Mouse (Mus musculus) thymus, postnatal 14 days (tissue): ENCODE results near the gene Mdga2.

Source experiments
- DNase-seq: peaks from one replicate; pipeline ENCODE4 v3.0.0; 2021

Gene Mdga2

GRCm38 (mm10) chr12:67222221-67223025, at the start of gene Mdga2:
TSS of gene Mdga2 (minus strand) at chr12:67222549.
- no peak for DNase-seq

- no peak for DNase-seq
These were observed 45.1 kb upstream of the Mdga2 start for GRCm38 (mm10) chr12:67267409-67267808.

DNA sequence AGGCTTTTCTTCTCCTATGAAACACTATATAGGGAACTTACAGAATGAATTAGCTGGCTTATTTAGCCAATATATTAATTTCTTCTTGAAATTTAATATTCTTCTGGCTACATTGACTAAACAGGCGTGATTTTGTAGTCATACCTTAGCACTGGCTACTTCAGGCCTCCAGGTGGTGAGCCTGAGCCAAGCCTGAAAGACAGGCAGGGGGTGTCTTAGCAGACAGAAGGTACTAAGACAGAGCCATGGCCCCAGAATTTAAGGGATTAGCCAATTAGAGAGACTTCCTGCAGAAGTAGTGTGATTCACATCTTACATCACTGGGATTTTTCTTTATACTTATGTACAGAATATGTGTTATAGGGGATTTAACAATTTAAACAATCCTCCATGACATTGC, 1.2 kb upstream of the Mdga2 start:
- DNase-seq: no peak

DNA sequence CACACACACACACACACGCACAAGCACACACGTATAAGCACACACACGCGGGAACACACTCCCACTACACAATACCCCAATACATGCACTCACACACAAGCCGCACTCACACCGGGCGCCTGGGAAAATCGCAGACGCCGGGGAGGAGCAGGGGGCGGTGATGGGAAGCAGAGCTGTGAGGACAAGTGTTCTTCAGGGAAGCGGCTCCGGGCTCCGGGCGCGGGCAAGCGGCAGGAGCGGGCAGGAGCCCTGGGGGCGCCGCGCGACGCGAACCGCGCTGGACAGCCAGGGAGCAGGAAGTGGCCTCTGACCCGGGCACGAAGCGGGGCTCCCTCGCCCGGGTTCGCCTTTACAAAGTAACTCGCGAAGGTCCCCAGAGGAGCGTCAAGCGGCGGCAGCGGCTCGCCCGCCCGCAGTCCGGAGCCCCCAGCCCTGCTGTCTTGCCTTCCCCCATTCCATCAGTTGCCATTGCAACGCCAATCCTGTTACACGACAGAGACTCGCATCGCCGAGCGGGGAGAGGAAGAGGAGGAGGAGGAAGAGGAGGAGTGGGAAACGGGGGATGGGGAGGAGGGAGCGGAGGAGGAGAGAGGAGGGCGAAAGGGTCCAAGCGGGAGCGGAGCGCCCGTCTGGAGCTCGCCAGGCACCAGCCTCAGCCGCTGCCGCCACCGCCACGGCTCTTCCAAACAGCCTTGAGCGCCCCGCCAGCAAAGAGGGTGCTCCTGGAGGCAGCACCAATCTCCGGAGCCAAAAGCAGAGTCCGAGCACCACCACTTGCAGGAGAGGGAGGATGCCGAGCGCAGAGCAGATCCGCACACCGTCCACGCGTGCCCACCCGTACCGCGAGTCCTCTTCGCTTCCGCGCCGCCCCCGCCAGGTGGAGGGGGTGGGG, 774 bp downstream of the Mdga2 start:
- no peak for DNase-seq

GRCm38 (mm10) chr12:67220641-67221231, 1.6 kb downstream of the Mdga2 start:
- no peak for DNase-seq

DNA sequence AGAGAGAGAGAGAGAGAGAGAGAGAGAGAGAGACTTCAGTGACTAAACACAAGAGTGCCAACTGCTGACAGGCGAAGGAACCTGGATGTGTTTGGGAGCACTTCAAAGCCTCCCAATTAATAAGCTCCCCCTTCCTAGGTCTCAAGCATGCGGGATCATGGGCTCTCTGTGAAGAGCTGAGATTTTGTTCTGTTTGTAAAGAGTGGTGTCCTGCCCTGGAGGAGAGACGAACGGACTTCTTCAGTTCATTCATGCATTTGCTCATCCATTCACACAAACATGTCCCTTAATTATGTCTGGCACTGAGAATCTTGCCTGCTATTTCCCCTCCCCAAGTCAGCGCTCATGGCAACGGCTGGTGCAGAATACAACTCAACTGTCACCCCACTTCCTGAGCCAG, 2.3 kb downstream of the Mdga2 start:
- no peak for DNase-seq

GRCm38 (mm10) chr12:67219564-67219963, 2.8 kb downstream of the Mdga2 start:
- DNase-seq: no peak

GRCm38 (mm10) chr12:67212801-67213200, 9.5 kb downstream of the Mdga2 start:
- DNase-seq: no peak

DNA sequence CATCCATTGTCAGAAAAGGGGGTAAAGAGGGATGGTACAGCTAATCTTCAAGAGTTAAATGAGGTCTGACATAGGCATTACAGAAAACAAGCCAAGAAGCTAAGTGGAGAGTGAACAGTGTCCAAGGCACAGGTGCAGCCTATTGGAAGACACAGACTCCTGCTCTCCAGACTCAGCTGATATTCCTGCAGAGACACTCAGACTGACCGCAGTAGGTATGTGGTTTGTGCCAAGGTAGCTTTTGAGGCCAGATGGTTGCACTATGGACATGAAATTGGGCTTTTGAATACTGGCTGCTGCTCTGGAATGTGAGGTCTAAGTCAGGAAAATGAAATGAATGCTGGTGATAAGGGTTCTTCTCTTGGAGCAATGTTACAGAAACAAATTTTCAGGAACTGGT, 44.2 kb downstream of the Mdga2 start:
- DNase-seq: no peak

DNA sequence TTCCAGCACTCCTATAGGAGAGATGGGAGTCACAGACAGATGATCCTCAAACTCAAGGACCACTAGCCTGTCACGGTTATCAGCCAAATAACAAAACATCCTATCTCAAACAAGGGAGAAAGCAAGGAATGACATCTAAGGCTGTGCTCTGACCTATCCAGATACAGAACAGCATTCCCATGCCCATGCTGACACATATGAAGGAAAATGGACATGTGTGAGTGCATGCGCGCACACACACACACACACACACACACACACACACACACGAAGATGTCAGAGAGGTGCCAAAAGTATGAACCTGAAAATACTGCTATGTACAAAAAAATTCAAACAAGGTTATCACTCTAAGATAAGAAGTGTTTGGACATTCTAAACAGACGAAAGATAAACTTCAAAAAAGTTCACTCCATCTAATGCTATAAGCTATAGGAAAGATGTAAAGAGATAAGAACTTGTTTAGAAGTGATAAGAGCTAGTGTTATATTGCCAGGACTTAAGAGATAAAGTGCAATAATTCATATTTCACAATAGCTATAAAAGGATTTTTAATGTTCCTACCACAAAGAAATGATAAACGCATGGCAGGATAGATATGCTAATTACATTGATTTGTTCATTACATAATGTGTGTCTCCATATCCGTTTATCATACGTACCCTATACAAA, 65.6 kb downstream of the Mdga2 start:
- DNase-seq: no peak

GRCm38 (mm10) chr12:67153077-67153476, 69.3 kb downstream of the Mdga2 start:
- DNase-seq: no peak

DNA sequence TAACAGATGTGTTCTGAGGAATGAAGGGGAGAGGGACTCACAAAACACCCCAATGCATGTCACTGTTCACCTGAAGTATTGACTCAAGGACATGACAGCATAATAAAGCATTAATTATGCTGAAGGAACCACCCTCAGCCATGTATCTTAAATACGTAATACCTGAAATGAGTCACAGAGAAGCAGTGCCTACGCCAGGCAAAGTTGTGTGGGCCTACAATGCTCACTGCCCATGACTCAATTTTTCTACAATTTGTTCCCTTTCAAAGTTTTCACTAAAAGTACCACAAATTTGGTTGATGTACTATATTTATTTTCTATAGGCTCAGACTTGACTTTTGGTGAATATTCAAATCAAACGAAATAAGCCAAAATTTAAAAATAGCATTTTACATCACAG, 80.7 kb downstream of the Mdga2 start:
- DNase-seq: no peak

DNA sequence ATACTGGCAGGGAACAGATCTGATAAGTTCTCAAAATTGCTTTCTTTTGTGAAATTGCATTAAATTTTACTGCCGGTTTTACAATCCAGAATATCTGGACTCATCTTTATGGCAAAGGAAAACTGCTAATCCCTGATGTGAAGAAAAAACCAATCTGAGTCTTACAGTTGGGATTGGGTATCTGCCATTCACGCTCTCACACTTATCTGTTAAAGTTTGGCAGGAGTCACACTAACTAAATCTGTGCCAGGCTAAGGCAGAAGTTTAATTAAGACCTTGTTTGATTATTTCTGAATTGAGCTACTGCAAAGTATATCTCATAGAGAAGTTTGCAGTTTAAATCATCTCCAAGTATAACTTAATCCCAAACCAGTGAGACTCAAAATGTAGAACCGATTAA, 82.2 kb downstream of the Mdga2 start:
- DNase-seq: no peak

DNA sequence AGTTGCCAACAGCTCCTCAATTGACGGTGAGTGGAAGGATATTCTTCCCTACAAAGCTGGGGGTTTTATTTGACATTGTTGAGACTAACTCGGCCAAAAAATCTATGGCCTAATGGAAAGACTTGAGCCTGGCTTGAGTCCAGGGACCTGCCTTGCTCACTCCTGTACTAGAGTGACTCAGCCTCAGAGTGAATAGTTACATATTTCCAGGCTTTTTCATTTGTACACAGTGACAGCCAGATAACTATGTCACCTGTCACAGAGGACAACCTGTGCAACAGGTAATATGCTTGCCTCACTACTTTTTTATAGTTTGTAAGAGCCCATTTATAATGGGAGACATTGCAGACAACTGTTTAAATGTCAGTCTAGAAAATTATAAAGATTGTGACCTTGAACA, 94.9 kb downstream of the Mdga2 start:
- no peak for DNase-seq

GRCm38 (mm10) chr12:67123874-67124273, 98.5 kb downstream of the Mdga2 start:
- no peak for DNase-seq

- DNase-seq: no peak
These were observed 103.5 kb downstream of the Mdga2 start for GRCm38 (mm10) chr12:67118652-67119515.

DNA sequence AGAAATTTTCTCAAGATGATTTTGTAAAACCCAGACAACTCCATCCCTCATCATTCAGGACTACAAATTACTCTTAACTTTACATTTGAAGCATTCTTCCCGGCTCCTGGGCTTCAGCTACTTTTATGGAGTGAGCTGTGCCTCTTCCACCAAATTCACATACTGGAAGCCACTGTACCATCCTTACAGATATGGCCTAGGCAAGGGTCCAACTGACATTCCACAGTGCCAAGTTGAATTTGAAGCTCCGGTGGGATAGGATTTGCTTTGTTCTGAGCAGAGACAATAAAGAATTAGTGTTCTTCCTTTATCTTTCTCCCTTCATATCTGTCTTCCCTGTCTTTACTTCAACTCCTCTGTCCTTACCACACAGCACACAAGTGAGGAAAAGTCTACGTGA, 118.2 kb downstream of the Mdga2 start:
- DNase-seq: no peak

DNA sequence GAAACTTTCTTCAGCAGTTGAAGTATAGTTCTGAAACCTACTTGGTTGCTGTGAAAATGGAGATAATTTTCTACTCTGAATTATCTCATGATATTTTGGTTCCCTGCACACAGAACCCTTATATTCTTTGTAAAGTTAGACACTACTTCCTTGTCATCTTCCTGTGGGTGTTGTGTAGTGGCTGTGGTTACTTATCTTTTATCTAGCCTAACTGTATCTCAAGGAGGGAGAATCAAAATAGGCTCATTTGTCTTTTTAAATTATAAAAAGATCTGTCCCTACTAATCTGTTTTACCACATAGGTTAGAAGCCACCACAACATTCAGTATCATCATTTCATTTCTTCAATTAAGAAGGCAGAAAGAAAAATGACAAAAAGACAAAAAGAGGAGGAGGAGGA, 127.9 kb downstream of the Mdga2 start:
- no peak for DNase-seq

- DNase-seq: no peak
These were observed 131.9 kb downstream of the Mdga2 start for GRCm38 (mm10) chr12:67090420-67090965.

- DNase-seq: no peak
These were observed 163.0 kb downstream of the Mdga2 start for GRCm38 (mm10) chr12:67059136-67060014.

DNA sequence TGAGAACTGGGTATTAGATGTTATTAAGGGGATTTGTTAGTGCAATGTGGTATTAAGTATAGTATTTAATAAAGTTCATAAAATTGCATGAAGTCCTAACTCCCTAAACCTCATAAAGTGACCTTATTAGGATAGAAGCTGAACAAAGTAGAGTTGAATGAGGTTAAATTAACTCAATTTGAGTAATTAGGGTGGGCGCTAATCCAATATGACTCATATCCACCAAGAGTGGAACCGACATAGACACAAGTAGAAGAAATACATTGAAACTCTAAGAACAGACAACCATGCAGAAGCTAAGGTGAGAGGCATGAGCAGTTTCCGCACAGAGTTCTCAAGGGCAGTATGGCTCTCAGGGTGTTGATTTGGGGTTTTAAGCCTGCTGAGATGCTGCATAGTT, 165.7 kb downstream of the Mdga2 start:
- no peak for DNase-seq
